Mouse (Mus musculus) spleen, adult 2 months (tissue): ENCODE data around the gene Atg4d. TPM values are rescaled to one million over a fixed set of nuclear protein-coding genes. Genes with fewer than 3 reads are reported as not detected.
"Not testable (repeated sequence)": the region's sequence is repeated elsewhere in the genome, so short reads cannot be mapped to it uniquely, and the experiment has no call there.

Source experiments
- DNase-seq, 2 experiments: peaks; one replicate each; pipeline versions ENCODE4 v3.0.0 to v3.0.0-alpha.2; 2012 to 2021; ENCODE audit warnings: low spot score in 2 of 2, low read depth in 1 of 2
- H3K27ac ChIP-seq: fragments of 200-500 bp; 2 replicates; pipeline ENCODE4 v1.5.1; 2012; ENCODE audit warnings: low read length, inconsistent platforms; ENCODE audit not compliant: insufficient read depth
- H3K27me3 ChIP-seq: fragments of 200-500 bp; 2 replicates; pipeline ENCODE4 v1.6.1; 2012; ENCODE audit warnings: mild to moderate bottlenecking, moderate library complexity, low read length, inconsistent platforms; ENCODE audit not compliant: control insufficient read depth, insufficient read depth
- H3K36me3 ChIP-seq: fragments of 200-500 bp; 2 replicates; pipeline ENCODE4 v1.6.1; 2012; ENCODE audit warnings: mild to moderate bottlenecking, low read length, inconsistent platforms; ENCODE audit not compliant: control insufficient read depth, insufficient read depth
- H3K4me1 ChIP-seq: fragments of 200-500 bp; 2 replicates; pipeline ENCODE4 v1.6.1; 2011; ENCODE audit warnings: inconsistent platforms; ENCODE audit not compliant: control insufficient read depth, insufficient read depth, insufficient read length
- H3K4me3 ChIP-seq: fragments of 200-500 bp; 2 replicates; pipeline ENCODE4 v1.5.1; 2011; ENCODE audit warnings: mild to moderate bottlenecking, inconsistent platforms; ENCODE audit not compliant: insufficient read depth, insufficient read length; ENCODE audit errors: extremely low read depth
- CTCF ChIP-seq: fragments of 200-500 bp; IDR thresholded peaks from 2 replicates; pipeline ENCODE4 v1.5.1; 2011; ENCODE audit warnings: mild to moderate bottlenecking, inconsistent platforms; ENCODE audit not compliant: insufficient read depth, insufficient read length, insufficient replicate concordance; ENCODE audit errors: extremely low read depth
- POLR2A ChIP-seq: fragments of 200-500 bp; IDR thresholded peaks from 2 replicates; pipeline ENCODE4 v1.6.1; 2011; ENCODE audit warnings: low read depth, low read length, inconsistent platforms
- WGBS: fragments of 180-500 bp; shearing (Covaris S2); methylation state at CpG from one replicate; pipeline ENCODE4 v1.1.7; 2018; 5-methylcytosine and 5-hydroxymethylcytosine counted together
- polyA plus RNA-seq: library from polyadenylated mRNA; depleted of rRNA; stranded (reverse); fragments of >200 nt; gene quantifications from 2 replicates; pipeline ENCODE4 v1.2.3, GENCODE M21; 2012; rRNA removed

Atg4d gene
- polyA plus RNA-seq: 44.8 and 48.4 TPM in 2 replicates

- peak within 1 kb of the TSS; percentile 74 for H3K27ac ChIP-seq
- TF ChIP-seq CTCF (no peak), POLR2A (peak; percentile 86)
- under 1% methylated on average over 49 of the region's 49 CpGs for WGBS
- peaks cover 24% of the 10 kb centered on the region; the same call in 1 of the 2 replicates for H3K4me1 ChIP-seq
- H3K4me3 ChIP-seq: peak within 1 kb of the TSS; percentile 77
- peak; percentile 93 to 99 for DNase-seq
- H3K36me3 ChIP-seq: peaks cover 18% of the 10 kb centered on the region
- H3K27me3 ChIP-seq: no peaks in the 10 kb centered on the region
These were observed at the start of gene Atg4d for GRCm38 (mm10) chr9:21265000-21265561. Atg4d (plus strand) TSS chr9:21265293.

- no peak for DNase-seq
- 85% methylated on average over 25 of the region's 25 CpGs for WGBS
- H3K4me1 ChIP-seq: peaks cover 3% of the 10 kb centered on the region; the same call in 1 of the 2 replicates
- peaks cover under 1% of the 10 kb centered on the region for H3K36me3 ChIP-seq
- no peaks in the 10 kb centered on the region for H3K27me3 ChIP-seq
- no peak overlapping the region for H3K4me3 ChIP-seq
- no peak overlapping the region for H3K27ac ChIP-seq
- TF ChIP-seq CTCF: no peak
- no peak for TF ChIP-seq POLR2A
These were observed 48.8 kb upstream of the Atg4d start for GRCm38 (mm10) chr9:21216050-21216841.

GRCm38 (mm10) chr9:21219820-21220219, 45.3 kb upstream of the Atg4d start:
- WGBS: 52% methylated on average over 3 of the region's 3 CpGs

GRCm38 (mm10) chr9:21220490-21221382, 44.4 kb upstream of the Atg4d start:
- H3K27me3 ChIP-seq: no peaks in the 10 kb centered on the region
- DNase-seq: peak; percentile 89 to 93
- H3K27ac ChIP-seq: peak overlapping the region; percentile 48
- no peaks in the 10 kb centered on the region for H3K36me3 ChIP-seq
- peak; percentile 92 for TF ChIP-seq CTCF
- no peak for TF ChIP-seq POLR2A
- 6% methylated on average over 21 of the region's 21 CpGs for WGBS
- peaks cover 8% of the 10 kb centered on the region; the same call in 1 of the 2 replicates for H3K4me1 ChIP-seq
- H3K4me3 ChIP-seq: peak overlapping the region; percentile 14

More at GRCm38 (mm10) chr9:21219820-21220219, 45.3 kb upstream of the Atg4d start:
- TF ChIP-seq CTCF: no peak
- peaks cover 3% of the 10 kb centered on the region; the same call in 1 of the 2 replicates for H3K4me1 ChIP-seq
- H3K4me3 ChIP-seq: no peak overlapping the region
- H3K27me3 ChIP-seq: no peaks in the 10 kb centered on the region
- H3K27ac ChIP-seq: no peak overlapping the region
- no peaks in the 10 kb centered on the region for H3K36me3 ChIP-seq
- no peak for DNase-seq

- Histone ChIP-seq H3K4me3 (no peak overlapping the region), H3K27ac (no peak overlapping the region), H3K36me3 (no peaks in the 10 kb centered on the region), H3K27me3 (no peaks in the 10 kb centered on the region), H3K4me1 (peaks cover 8% of the 10 kb centered on the region; the same call in 1 of the 2 replicates)
- TF ChIP-seq POLR2A (no peak), CTCF (peak; percentile 33; the same call in 1 of the 2 replicates)
- 10% methylated on average over 7 of the region's 7 CpGs for WGBS
- peak in 1 of 2 experiments; percentile 79 for DNase-seq
These were observed 43.6 kb upstream of the Atg4d start for GRCm38 (mm10) chr9:21221383-21221929.

GRCm38 (mm10) chr9:21223490-21223889, 41.6 kb upstream of the Atg4d start:
- 91% methylated on average over 2 of the region's 2 CpGs for WGBS
- not testable (repeated sequence) for DNase-seq, H3K27me3 ChIP-seq, H3K4me3 ChIP-seq, H3K4me1 ChIP-seq, H3K27ac ChIP-seq, H3K36me3 ChIP-seq
